Mouse (Mus musculus): ENCODE data around the gene Stard10. TPM values are rescaled to one million over a fixed set of nuclear protein-coding genes. Genes with fewer than 3 reads are reported as not detected.

Gene Stard10
- 30.2 to 42.0 TPM (median 32.7 TPM) in 4 replicates for total RNA-seq (2023)

DNA sequence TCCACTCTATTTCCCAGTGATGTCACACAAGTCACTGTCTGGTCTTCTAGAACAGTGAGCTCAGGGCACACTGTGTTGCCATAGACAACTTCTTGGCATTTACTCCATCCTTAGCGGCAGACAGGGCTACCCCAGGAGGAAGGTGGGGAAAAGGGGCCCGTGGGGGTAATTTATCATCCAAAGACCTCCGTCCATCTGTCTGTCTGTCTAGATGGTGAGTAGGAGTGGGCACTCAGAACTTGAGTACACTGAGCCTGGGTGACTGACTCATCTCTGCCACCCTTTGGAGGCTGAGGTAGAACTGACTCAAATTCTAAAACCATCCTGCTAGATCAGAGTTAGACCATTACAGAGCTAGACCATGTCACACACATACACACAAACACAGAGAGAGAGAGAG lies at the start of gene Stard10:
Gene Stard10 (plus strand): TSS at position 73 of the 400 bp plus-strand sequence.

DNA sequence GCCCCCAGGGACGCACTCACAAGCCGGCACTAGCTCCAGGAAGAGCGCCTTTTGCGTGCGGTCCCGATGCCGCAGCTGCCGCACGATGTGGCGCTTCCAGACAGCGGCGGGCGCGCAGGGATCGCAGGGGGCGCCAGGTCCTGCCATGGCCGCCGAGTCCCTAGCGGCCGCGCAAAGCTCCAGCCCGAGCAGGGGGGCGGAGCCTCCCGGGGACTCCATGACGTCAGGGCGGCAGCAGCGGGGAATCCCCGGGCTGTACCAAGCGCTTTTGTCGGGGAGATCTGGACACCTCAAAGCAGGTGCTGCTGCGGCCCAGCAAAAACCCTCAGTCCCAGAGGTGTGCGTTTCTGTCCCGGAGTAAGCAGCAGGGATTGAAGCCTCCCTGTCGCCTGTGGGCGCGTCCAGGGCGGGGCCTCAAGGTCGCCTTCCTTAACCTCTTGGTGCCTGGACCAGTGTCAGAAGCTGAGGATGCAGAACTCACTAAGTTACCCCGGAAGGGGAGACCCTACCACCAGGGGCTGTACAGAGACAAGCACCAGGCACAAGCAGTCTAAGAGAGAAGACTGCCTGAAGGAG lies 14.9 kb upstream of the Stard10 start, which contains the start of gene Atg16l2:
Gene Atg16l2 (minus strand): TSS at position 371 of the 576 bp plus-strand sequence.

DNA sequence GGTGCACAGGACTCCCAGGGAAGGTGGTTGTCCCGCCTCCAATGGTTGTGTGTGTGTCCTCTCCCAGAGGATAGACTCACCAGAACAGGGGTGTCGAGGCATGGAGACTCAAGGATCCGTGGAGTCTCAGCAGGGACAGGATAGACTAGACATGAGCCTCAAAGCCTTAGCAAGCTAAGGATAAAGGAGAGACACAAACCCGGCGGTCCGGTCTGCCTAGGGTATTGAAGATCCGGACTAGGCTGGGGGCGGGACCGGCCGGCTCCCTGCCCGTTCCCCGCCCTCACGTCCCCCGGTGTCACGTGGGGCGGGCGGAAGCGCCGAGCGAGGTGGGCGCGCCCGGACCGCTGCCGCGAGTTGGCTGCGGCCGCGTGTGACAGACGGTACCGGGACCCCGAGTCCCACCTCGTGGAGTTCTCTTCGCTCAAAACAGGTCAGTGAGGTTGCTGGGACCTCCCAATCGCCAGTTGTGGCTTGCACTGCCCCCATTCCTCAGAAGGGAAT lies 30.9 kb downstream of the Stard10 start, which contains the start of gene Arap1:
Gene Arap1 (plus strand): TSS at position 301 of the 504 bp plus-strand sequence.

Other genes with a start within 250 kb of the Stard10 start
- gene Fchsd2, start 224.2 kb upstream of the Stard10 start, total RNA-seq (2023) = 449 to 524 TPM (median 489 TPM) in 4 replicates
- gene Atg16l2, start 14.8 kb upstream of the Stard10 start, total RNA-seq (2023) = 136 to 154 TPM (median 145 TPM) in 4 replicates
- gene Arap1, start 31.0 kb downstream of the Stard10 start, total RNA-seq (2023) = 458 to 521 TPM (median 459 TPM) in 4 replicates
- gene Gm45837, start 93.8 kb downstream of the Stard10 start, total RNA-seq (2023) = 10.9 to 24.1 TPM (median 21.0 TPM) in 4 replicates
- 45.8 to 70.9 TPM (median 55.5 TPM) in 4 replicates for gene Pde2a, start 104.6 kb downstream of the Stard10 start, total RNA-seq (2023)

Measured in B cell, adult 62 days (primary cell).